Mouse (Mus musculus) kidney, embryonic 16.5 days (tissue): ENCODE measurements around the gene Taf1b. TPM values are rescaled to one million over a fixed set of nuclear protein-coding genes. Genes with fewer than 3 reads are reported as not detected.
A peak's percentile ranks its signal among the peaks of the same experiment; 100 is the strongest.

ENCODE experiments used
- ATAC-seq: fragments of 200-750 bp; cut with Nextera tagmentation; 2 replicates; pipeline ENCODE4 v1.8.0; 2017; ENCODE audit warnings: moderate TSS enrichment; ENCODE audit not compliant: low FRiP score, low TSS enrichment
- H3K27ac ChIP-seq: fragments of 300-500 bp; sonication (generic); 2 replicates; pipeline ENCODE4 v1.5.1; 2014; ENCODE audit warnings: low read length
- H3K27me3 ChIP-seq: fragments of 300-500 bp; sonication (generic); 2 replicates; pipeline ENCODE4 v1.6.1; 2014; ENCODE audit warnings: low read length, control low read depth, mixed read lengths; ENCODE audit not compliant: insufficient read depth
- H3K36me3 ChIP-seq: fragments of 300-500 bp; sonication (generic); 2 replicates; pipeline ENCODE4 v1.6.1; 2014; ENCODE audit warnings: low read length, control low read depth, mixed read lengths; ENCODE audit not compliant: insufficient read depth
- H3K4me1 ChIP-seq: fragments of 300-500 bp; sonication (generic); 2 replicates; pipeline ENCODE4 v1.6.1; 2014; ENCODE audit warnings: low read length, control low read depth, mixed read lengths; ENCODE audit not compliant: insufficient read depth
- H3K4me2 ChIP-seq: fragments of 300-500 bp; sonication (generic); replicated peaks from 2 replicates; pipeline ENCODE4 v1.6.1; 2014; ENCODE audit warnings: low read depth, low read length
- H3K4me3 ChIP-seq: fragments of 300-500 bp; sonication (generic); 2 replicates; pipeline ENCODE4 v1.5.1; 2014; ENCODE audit warnings: mild to moderate bottlenecking, low read length
- H3K9ac ChIP-seq: fragments of 300-500 bp; sonication (generic); replicated peaks from 2 replicates; pipeline ENCODE4 v1.6.1; 2014; ENCODE audit warnings: low read length
- H3K9me3 ChIP-seq: fragments of 300-500 bp; sonication (generic); 2 replicates; pipeline ENCODE4 v1.6.1; 2016; ENCODE audit warnings: low read length, control low read depth
- WGBS: fragments of 180-500 bp; shearing (Covaris S2); extraction: QIAGEN DNeasy Blood & Tissue Kit; methylation state at CpG from one replicate; pipeline ENCODE4 v1.1.7; 2014; 5-methylcytosine and 5-hydroxymethylcytosine counted together
- polyA plus RNA-seq: library from polyadenylated mRNA; unstranded; fragments of >200 nt; fragmentation: Nextera tagmentation; extraction: Ambion mirVana; gene quantifications from 2 replicates; pipeline ENCODE4 v1.2.1, GENCODE M21; 2015

Gene Taf1b
- polyA plus RNA-seq, 1 experiment from 2014 or later = 32.1 TPM

DNA sequence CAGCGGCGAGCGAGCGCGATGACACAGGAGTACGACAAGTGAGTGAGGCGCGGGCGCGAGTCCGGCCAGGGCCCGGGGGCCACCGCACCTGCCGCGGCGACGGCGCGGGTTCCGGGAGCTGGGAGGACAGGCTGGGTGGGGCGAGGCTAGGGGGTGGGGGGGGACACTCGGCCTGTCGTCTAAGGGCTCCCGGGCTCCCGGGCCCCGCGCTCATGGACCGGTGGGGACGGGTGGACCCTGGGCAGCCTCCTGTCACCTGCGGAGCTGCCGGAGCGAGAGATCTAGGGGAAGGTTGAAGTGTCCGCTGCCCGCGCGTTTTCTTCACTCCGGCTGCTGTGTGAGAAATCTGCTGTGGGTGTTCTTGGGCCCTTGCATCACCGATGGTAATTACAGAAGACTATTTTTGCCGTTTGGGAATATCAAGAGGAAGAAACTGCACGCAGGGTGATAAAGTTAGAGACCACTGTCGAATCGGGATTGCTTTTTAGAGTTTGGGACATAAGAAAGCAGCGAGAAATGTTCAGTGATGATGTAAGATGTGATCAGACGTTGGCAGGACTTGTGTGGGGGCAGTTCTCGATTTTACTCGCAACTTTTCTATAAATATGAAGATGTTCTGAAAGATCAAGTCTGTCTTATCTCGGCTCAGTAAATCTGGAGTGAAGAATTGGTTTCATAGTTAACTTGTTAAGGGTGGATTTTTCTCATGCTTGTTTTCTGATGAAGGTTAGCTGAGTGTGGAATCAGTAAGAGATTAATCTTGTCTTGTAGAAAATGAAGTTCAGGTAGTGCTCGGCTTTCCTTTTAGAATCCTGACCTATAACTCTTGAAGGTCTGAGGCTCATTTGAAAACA is 74.5 kb downstream of the Taf1b start:
- Histone ChIP-seq H3K9ac (peak overlapping the region; percentile 69), H3K9me3 (no peaks in the 10 kb centered on the region), H3K4me1 (peaks cover 22% of the 10 kb centered on the region), H3K4me3 (peak overlapping the region; percentile 72), H3K27me3 (peaks cover 10% of the 10 kb centered on the region; the same call in 1 of the 2 replicates), H3K27ac (no peak overlapping the region), H3K4me2 (peak overlapping the region; percentile 93), H3K36me3 (no peaks in the 10 kb centered on the region)
- 4% methylated on average over 43 of the region's 48 CpGs for WGBS
- peak; percentile 46 for ATAC-seq

DNA sequence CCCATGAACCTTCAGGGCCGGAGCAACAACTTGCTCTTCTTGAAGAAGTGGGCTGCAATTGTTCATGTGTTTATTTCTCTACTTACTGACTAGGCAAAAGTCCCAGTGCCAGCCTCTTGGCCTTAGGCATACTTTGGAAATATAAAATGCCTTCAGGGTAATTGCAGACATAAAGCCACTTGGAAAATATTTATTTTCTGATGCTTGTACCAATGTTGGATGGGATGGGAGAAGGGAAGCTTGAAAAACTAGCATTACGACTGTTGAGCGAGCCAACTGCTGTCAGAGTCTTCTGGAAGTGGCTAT is 75.1 kb downstream of the Taf1b start:
- Histone ChIP-seq H3K36me3 (no peaks in the 10 kb centered on the region), H3K9me3 (no peaks in the 10 kb centered on the region), H3K4me1 (peaks cover 22% of the 10 kb centered on the region), H3K4me3 (peak overlapping the region; percentile 72), H3K4me2 (peak overlapping the region; percentile 93), H3K27ac (no peak overlapping the region), H3K9ac (no peak overlapping the region), H3K27me3 (peaks cover 10% of the 10 kb centered on the region; the same call in 1 of the 2 replicates)
- 43% methylated on average over 3 of the region's 3 CpGs for WGBS
- no peak for ATAC-seq

DNA sequence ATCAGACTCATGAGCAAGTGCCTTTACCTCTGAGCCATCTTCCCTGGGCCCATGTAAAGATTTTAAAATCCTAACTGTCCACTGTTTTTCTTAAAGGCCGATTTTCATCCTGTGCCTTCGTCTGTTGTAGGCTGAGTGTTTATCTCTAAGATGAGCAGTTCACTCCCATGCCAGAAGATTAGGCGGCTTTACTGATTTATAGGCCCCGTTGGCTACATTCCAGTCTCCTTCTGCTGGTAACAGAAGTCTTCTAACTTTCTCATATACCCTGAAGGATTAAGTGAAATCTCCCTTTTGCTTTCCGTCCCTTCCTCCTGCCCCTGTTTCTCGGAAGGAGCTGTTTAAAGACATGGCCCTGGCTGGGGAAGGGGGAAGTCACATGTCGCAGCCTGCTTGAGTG is 76.7 kb downstream of the Taf1b start:
- Histone ChIP-seq H3K9ac (no peak overlapping the region), H3K27me3 (peaks cover 10% of the 10 kb centered on the region; the same call in 1 of the 2 replicates), H3K4me1 (peaks cover 22% of the 10 kb centered on the region), H3K27ac (no peak overlapping the region; the same call in 1 of the 2 replicates), H3K4me2 (peak overlapping the region; percentile 11; the same call in 1 of the 2 replicates), H3K36me3 (no peaks in the 10 kb centered on the region), H3K9me3 (no peaks in the 10 kb centered on the region), H3K4me3 (no peak overlapping the region)
- no peak for ATAC-seq
- 25% methylated on average over 7 of the region's 7 CpGs for WGBS

DNA sequence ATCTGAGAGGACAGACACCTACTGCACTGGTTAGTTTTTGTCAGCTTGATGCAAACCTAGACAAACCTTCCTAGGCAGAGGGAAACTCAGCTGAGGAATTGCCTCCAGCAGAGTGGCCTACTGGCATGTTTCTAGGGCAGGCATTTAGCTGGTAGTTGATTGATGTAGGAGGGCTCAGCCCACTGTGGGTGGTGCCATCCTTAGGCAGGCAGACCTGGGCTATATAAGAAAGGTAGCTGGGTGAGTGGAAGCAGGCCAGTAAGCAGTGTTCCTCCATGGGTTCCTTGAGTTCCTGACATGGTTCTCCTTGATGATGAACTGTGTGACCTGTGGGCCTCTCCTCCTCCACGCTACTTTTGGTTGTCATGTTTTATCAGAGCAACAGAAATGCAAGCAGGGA is 82.3 kb downstream of the Taf1b start:
- Histone ChIP-seq H3K36me3 (no peaks in the 10 kb centered on the region), H3K27ac (no peak overlapping the region), H3K4me3 (no peak overlapping the region), H3K9ac (no peak overlapping the region), H3K4me2 (no peak overlapping the region), H3K9me3 (no peaks in the 10 kb centered on the region), H3K27me3 (no peaks in the 10 kb centered on the region), H3K4me1 (peaks cover 9% of the 10 kb centered on the region)
- WGBS = 74% methylated on average over 1 of the region's 1 CpGs
- ATAC-seq = no peak

DNA sequence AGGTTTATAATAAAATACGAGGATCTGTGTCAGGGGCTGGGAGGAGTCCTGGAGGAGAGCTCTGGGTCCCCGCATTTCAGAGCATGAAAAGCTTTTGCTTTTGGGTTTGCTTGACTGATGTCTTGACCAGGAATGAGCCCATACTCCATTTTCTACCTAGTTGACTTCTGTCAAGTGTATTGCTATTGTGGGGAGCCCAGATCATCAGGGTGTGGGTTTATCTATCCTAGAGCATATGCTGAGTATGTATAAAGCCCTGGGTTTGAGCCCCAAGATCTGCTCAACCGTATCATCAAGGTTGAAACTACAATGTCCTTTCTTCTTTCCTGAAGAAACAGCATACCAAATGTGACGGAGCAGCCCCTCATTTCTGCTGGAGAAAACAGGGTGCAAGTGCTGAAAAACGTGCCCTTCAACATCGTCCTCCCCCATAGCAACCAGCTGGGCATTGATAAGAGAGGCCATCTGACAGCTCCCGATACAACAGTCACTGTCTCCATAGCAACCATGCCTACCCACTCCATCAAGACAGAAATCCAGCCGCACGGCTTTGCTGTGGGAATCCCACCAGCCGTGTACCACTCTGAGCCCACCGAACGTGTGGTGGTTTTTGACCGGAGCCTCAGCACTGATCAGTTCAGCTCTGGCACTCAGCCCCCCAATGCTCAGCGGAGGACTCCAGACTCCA is 83.0 kb downstream of the Taf1b start:
- Histone ChIP-seq H3K9ac (no peak overlapping the region), H3K9me3 (no peaks in the 10 kb centered on the region), H3K27me3 (no peaks in the 10 kb centered on the region), H3K27ac (no peak overlapping the region), H3K4me2 (no peak overlapping the region), H3K36me3 (no peaks in the 10 kb centered on the region), H3K4me1 (peaks cover 2% of the 10 kb centered on the region; the same call in 1 of the 2 replicates), H3K4me3 (no peak overlapping the region)
- ATAC-seq = no peak
- WGBS = 85% methylated on average over 14 of the region's 14 CpGs

DNA sequence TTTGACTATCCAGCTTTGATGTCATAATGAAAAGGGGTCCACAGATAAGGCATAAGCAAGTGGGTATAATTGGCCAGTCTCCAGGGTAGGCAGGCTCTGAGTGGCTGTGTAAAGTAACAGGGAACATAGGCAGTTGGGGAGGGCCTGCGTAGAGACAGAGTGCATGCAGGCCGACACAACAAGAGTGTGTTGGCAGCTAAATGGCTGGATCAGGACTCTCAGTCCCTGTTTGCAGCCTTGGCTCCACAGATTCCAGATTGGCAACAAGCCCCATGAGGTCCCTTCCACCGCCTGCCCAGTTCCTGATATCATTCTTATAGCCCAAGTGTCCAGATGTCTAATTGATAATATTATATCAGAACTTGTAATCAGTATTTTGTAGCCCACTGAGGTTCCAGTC is 85.5 kb downstream of the Taf1b start:
- ATAC-seq = no peak
- Histone ChIP-seq H3K27ac (no peak overlapping the region), H3K4me1 (peaks cover 4% of the 10 kb centered on the region; the same call in 1 of the 2 replicates), H3K9ac (no peak overlapping the region), H3K9me3 (no peaks in the 10 kb centered on the region), H3K27me3 (no peaks in the 10 kb centered on the region), H3K4me2 (no peak overlapping the region), H3K4me3 (no peak overlapping the region), H3K36me3 (no peaks in the 10 kb centered on the region)
- WGBS = 87% methylated on average over 3 of the region's 3 CpGs

DNA sequence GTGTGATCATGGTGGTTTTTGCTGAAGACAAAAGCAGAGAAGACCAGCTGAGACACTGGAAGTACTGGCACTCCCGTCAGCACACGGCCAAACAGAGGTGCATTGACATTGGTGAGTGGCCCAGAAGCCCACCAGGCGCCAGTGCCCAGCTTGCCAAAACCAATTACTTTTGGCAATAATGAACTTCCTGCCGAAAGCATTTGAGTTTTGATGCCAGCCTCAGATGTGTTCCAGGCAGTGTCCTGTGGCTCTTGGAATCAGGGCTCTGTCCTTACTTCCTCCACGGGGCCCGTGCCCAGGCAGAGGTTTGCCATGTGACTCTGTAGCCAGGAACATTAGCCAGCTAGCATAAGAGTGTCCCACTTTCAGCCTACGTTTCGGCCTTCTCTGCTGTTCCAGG is 86.7 kb downstream of the Taf1b start:
- Histone ChIP-seq H3K9ac (no peak overlapping the region), H3K4me2 (no peak overlapping the region), H3K27ac (no peak overlapping the region), H3K4me1 (peaks cover 7% of the 10 kb centered on the region; the same call in 1 of the 2 replicates), H3K9me3 (no peaks in the 10 kb centered on the region), H3K36me3 (no peaks in the 10 kb centered on the region), H3K27me3 (no peaks in the 10 kb centered on the region), H3K4me3 (no peak overlapping the region)
- WGBS = 82% methylated on average over 8 of the region's 8 CpGs
- ATAC-seq = no peak

DNA sequence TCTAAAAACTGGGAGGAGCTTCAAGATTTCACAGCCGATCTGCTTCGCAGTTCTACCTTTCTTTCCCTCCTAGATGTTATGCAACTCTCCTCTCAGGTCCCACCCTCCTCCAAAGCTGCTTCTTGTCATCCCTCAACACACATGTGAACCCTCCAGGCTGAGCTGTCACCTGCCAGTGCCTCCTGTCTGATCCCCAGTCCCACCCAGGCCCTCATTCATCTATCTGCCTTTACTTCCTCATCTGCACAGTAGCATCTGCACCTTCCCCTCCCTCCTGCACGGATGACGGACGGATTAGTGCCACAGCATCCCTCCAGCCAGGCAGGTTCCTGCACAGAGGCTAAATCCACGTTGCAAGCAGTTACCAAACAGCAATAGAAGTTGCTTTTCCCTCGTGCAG is 88.0 kb downstream of the Taf1b start:
- no peak overlapping the region for H3K4me3 ChIP-seq
- 71% methylated on average over 7 of the region's 7 CpGs for WGBS
- H3K4me2 ChIP-seq = no peak overlapping the region

DNA sequence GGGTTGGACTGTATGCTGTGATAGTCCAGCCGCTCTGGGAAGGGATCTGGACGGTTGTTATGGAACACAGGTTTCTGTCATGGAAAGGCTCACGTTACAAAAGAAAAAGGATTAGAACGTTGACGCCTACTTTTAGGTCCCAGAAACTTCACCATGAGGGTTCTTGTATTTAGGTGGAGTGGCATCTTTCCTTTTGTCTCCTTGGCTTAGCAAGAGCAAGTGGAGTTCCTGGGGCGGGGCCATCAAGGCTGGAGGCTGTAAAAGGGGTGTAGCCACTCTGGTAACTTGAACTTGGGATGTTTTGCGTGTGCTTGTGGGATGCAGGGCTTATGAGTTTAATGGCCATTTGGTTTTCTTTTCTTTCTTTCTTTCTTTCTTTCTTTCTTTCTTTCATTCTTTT is 92.2 kb downstream of the Taf1b start:
- no peaks in the 10 kb centered on the region for H3K27me3 ChIP-seq
- H3K4me1 ChIP-seq = peaks cover 28% of the 10 kb centered on the region
- H3K27ac ChIP-seq = no peak overlapping the region
- H3K36me3 ChIP-seq = no peaks in the 10 kb centered on the region
- 68% methylated on average over 7 of the region's 7 CpGs for WGBS
- no peak overlapping the region for H3K4me2 ChIP-seq
- H3K9ac ChIP-seq = no peak overlapping the region
- ATAC-seq = no peak
- H3K9me3 ChIP-seq = no peaks in the 10 kb centered on the region
- H3K4me3 ChIP-seq = no peak overlapping the region

More for the DNA sequence above, 88.0 kb downstream of the Taf1b start:
- Histone ChIP-seq H3K27me3 (no peaks in the 10 kb centered on the region), H3K27ac (no peak overlapping the region), H3K9me3 (no peaks in the 10 kb centered on the region), H3K9ac (no peak overlapping the region), H3K36me3 (no peaks in the 10 kb centered on the region), H3K4me1 (peaks cover 10% of the 10 kb centered on the region; the same call in 1 of the 2 replicates)
- no peak for ATAC-seq

DNA sequence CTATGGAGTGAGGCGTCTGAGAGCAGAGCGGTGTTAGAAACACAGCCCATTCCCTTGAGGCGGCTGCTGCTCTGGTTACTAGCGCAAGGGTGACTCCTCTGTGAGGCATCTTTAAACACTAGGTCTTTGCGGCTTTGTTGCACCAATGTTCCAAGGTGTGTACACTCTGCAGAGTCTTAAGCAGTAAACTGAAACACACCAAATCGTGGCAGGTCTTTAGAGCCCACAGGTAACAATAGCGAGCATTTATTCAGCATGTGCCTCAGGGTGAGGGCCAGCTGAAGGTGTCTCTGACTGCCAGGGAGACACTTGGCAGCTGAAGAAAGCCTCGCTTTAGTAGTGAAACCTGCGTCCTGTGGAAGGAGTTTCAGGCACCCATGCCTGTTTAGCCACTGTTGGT is 93.9 kb downstream of the Taf1b start:
- H3K4me3 ChIP-seq = no peak overlapping the region
- no peak overlapping the region for H3K4me2 ChIP-seq
- H3K4me1 ChIP-seq = peaks cover 28% of the 10 kb centered on the region
- ATAC-seq = no peak
- no peaks in the 10 kb centered on the region for H3K36me3 ChIP-seq
- WGBS = 75% methylated on average over 9 of the region's 9 CpGs
- H3K9me3 ChIP-seq = no peaks in the 10 kb centered on the region
- no peaks in the 10 kb centered on the region for H3K27me3 ChIP-seq
- H3K27ac ChIP-seq = peak overlapping the region; percentile 67; the same call in 1 of the 2 replicates
- no peak overlapping the region for H3K9ac ChIP-seq
